Mouse (Mus musculus) heart, embryonic 11.5 days (tissue): Measurements from ENCODE around the gene Fgd2. TPM values are rescaled to one million over a fixed set of nuclear protein-coding genes. Genes with fewer than 3 reads are reported as not detected.

ENCODE experiments used
- ATAC-seq: fragments of 200-750 bp; cut with Nextera tagmentation; replicated peaks from 2 replicates; pipeline ENCODE4 v1.8.0; 2017; ENCODE audit warnings: moderate library complexity; ENCODE audit not compliant: insufficient number of reproducible peaks, low FRiP score, low TSS enrichment
- H3K27ac ChIP-seq: fragments of 300-500 bp; sonication (generic); 2 replicates; pipeline ENCODE4 v1.5.1; 2014; ENCODE audit warnings: mild to moderate bottlenecking, low read depth, low read length
- H3K27me3 ChIP-seq: fragments of 300-500 bp; sonication (generic); 2 replicates; pipeline ENCODE4 v1.6.1; 2014; ENCODE audit warnings: mild to moderate bottlenecking, low read length, mixed read lengths; ENCODE audit not compliant: control insufficient read depth, insufficient read depth
- H3K36me3 ChIP-seq: fragments of 300-500 bp; sonication (generic); 2 replicates; pipeline ENCODE4 v1.6.1; 2014; ENCODE audit warnings: mild to moderate bottlenecking, low read length, moderate library complexity, mixed read lengths; ENCODE audit not compliant: control insufficient read depth, insufficient read depth
- H3K4me1 ChIP-seq: fragments of 300-500 bp; sonication (generic); 2 replicates; pipeline ENCODE4 v1.6.1; 2014; ENCODE audit warnings: low read length; ENCODE audit not compliant: control insufficient read depth, insufficient read depth
- H3K4me2 ChIP-seq: fragments of 300-500 bp; sonication (generic); 2 replicates; pipeline ENCODE4 v1.6.1; 2014; ENCODE audit warnings: mild to moderate bottlenecking, moderate library complexity
- H3K4me3 ChIP-seq: fragments of 300-500 bp; sonication (generic); 2 replicates; pipeline ENCODE4 v1.5.1; 2014; ENCODE audit warnings: low read depth, low read length
- H3K9ac ChIP-seq: fragments of 300-500 bp; sonication (generic); 2 replicates; pipeline ENCODE4 v1.6.1; 2014; ENCODE audit warnings: mild to moderate bottlenecking, low read depth, low read length, moderate library complexity
- H3K9me3 ChIP-seq: fragments of 300-500 bp; sonication (generic); replicated peaks from 2 replicates; pipeline ENCODE4 v1.6.1; 2016; ENCODE audit warnings: low read length; ENCODE audit not compliant: control insufficient read depth
- WGBS: fragments of 180-500 bp; shearing (Covaris S2); extraction: QIAGEN DNeasy Blood & Tissue Kit; methylation state at CpG from one replicate; pipeline ENCODE4 v1.1.7; 2014; ENCODE audit not compliant: insufficient replicate concordance; 5-methylcytosine and 5-hydroxymethylcytosine counted together
- polyA plus RNA-seq: library from polyadenylated mRNA; unstranded; fragments of >200 nt; fragmentation: Nextera tagmentation; extraction: Ambion mirVana; gene quantifications from 2 replicates; pipeline ENCODE4 v1.2.1, GENCODE M21; 2014

Fgd2 gene
- polyA plus RNA-seq, 1 experiment from 2014 or later = 2.3 TPM

GRCm38 (mm10) chr17:29330221-29330620 lies 30.5 kb upstream of the Fgd2 start:
- 80% methylated on average over 3 of the region's 3 CpGs for WGBS
- Histone ChIP-seq H3K4me3 (no peak overlapping the region), H3K4me2 (no peak overlapping the region), H3K36me3 (peaks cover 22% of the 10 kb centered on the region), H3K27ac (no peak overlapping the region), H3K9me3 (no peaks in the 10 kb centered on the region), H3K27me3 (peaks cover 18% of the 10 kb centered on the region), H3K9ac (no peak overlapping the region), H3K4me1 (peaks cover 24% of the 10 kb centered on the region)
- no peak for ATAC-seq

GRCm38 (mm10) chr17:29330671-29331410 lies 29.9 kb upstream of the Fgd2 start:
- Histone ChIP-seq H3K27ac (peak overlapping the region; percentile 25; the same call in 1 of the 2 replicates), H3K36me3 (peaks cover 28% of the 10 kb centered on the region), H3K9me3 (no peaks in the 10 kb centered on the region), H3K27me3 (peaks cover 15% of the 10 kb centered on the region), H3K4me1 (peaks cover 24% of the 10 kb centered on the region), H3K9ac (no peak overlapping the region), H3K4me3 (no peak overlapping the region), H3K4me2 (no peak overlapping the region)
- no peak for ATAC-seq
- WGBS = 12% methylated on average over 5 of the region's 5 CpGs

- Histone ChIP-seq H3K27me3 (peaks cover 8% of the 10 kb centered on the region), H3K9me3 (no peaks in the 10 kb centered on the region), H3K36me3 (peaks cover 36% of the 10 kb centered on the region), H3K9ac (no peak overlapping the region), H3K4me1 (peaks cover 15% of the 10 kb centered on the region), H3K4me2 (no peak overlapping the region), H3K4me3 (no peak overlapping the region), H3K27ac (no peak overlapping the region)
- 77% methylated on average over 4 of the region's 4 CpGs for WGBS
- no peak for ATAC-seq
Observed at GRCm38 (mm10) chr17:29332186-29332685, 28.5 kb upstream of the Fgd2 start.

- peaks cover 56% of the 10 kb centered on the region for H3K36me3 ChIP-seq
- peaks cover 17% of the 10 kb centered on the region for H3K4me1 ChIP-seq
- 90% methylated on average over 19 of the region's 19 CpGs for WGBS
- H3K27ac ChIP-seq = no peak overlapping the region
- no peak overlapping the region for H3K4me2 ChIP-seq
- no peaks in the 10 kb centered on the region for H3K9me3 ChIP-seq
- ATAC-seq = no peak
- no peak overlapping the region for H3K9ac ChIP-seq
- H3K4me3 ChIP-seq = no peak overlapping the region
- no peaks in the 10 kb centered on the region for H3K27me3 ChIP-seq
Observed at GRCm38 (mm10) chr17:29336266-29336990, 24.3 kb upstream of the Fgd2 start.

- peaks cover 27% of the 10 kb centered on the region for H3K4me1 ChIP-seq
- H3K27me3 ChIP-seq = no peaks in the 10 kb centered on the region
- H3K4me2 ChIP-seq = no peak overlapping the region
- no peak overlapping the region for H3K9ac ChIP-seq
- H3K27ac ChIP-seq = no peak overlapping the region; the same call in 1 of the 2 replicates
- H3K36me3 ChIP-seq = peaks cover 45% of the 10 kb centered on the region
- H3K4me3 ChIP-seq = no peak overlapping the region
- H3K9me3 ChIP-seq = no peaks in the 10 kb centered on the region
- WGBS = 95% methylated on average over 9 of the region's 9 CpGs
- ATAC-seq = no peak
Observed at GRCm38 (mm10) chr17:29337979-29338823, 22.5 kb upstream of the Fgd2 start.

- no peak overlapping the region for H3K9ac ChIP-seq
- H3K9me3 ChIP-seq = no peaks in the 10 kb centered on the region
- no peaks in the 10 kb centered on the region for H3K27me3 ChIP-seq
- WGBS = 83% methylated on average over 11 of the region's 11 CpGs
- peaks cover 27% of the 10 kb centered on the region for H3K4me1 ChIP-seq
- no peak overlapping the region for H3K27ac ChIP-seq
- no peak overlapping the region for H3K4me3 ChIP-seq
- H3K4me2 ChIP-seq = no peak overlapping the region
- no peak for ATAC-seq
- H3K36me3 ChIP-seq = peaks cover 36% of the 10 kb centered on the region
Observed at GRCm38 (mm10) chr17:29339170-29339768, 21.4 kb upstream of the Fgd2 start.

- 78% methylated on average over 18 of the region's 18 CpGs for WGBS
- Histone ChIP-seq H3K9me3 (no peaks in the 10 kb centered on the region), H3K27me3 (no peaks in the 10 kb centered on the region), H3K4me2 (peak overlapping the region; percentile 19; the same call in 1 of the 2 replicates), H3K27ac (peak overlapping the region; percentile 94), H3K4me3 (no peak overlapping the region), H3K9ac (peak overlapping the region; percentile 68; the same call in 1 of the 2 replicates), H3K36me3 (peaks cover 32% of the 10 kb centered on the region), H3K4me1 (peaks cover 29% of the 10 kb centered on the region)
- ATAC-seq = no peak
Observed at GRCm38 (mm10) chr17:29340406-29341261, 20.1 kb upstream of the Fgd2 start.
